Mouse (Mus musculus) embryonic fibroblast, embryonic 13.5 days (primary cell): ENCODE measurements around the gene Gabarap. TPM values are rescaled to one million over a fixed set of nuclear protein-coding genes. Genes with fewer than 3 reads are reported as not detected.
A peak's percentile ranks its signal among the peaks of the same experiment; 100 is the strongest.

Source experiments
- H3K27ac ChIP-seq: 2 replicates; pipeline ENCODE4 v1.5.1; 2012; ENCODE audit warnings: low read length, control low read depth, inconsistent platforms; ENCODE audit not compliant: insufficient read depth
- H3K4me1 ChIP-seq: 2 replicates; pipeline ENCODE4 v1.6.1; 2011; ENCODE audit warnings: low read length; ENCODE audit not compliant: control insufficient read depth, insufficient read depth
- H3K4me3 ChIP-seq: 2 replicates; pipeline ENCODE4 v1.5.1; 2011; ENCODE audit warnings: mild to moderate bottlenecking, control low read depth, low read length; ENCODE audit not compliant: insufficient read depth
- CTCF ChIP-seq: IDR thresholded peaks from 2 replicates; pipeline ENCODE4 v1.5.1; 2011; ENCODE audit warnings: mild to moderate bottlenecking, control low read depth, low read length, moderate library complexity, borderline replicate concordance; ENCODE audit not compliant: insufficient read depth
- POLR2A ChIP-seq: IDR thresholded peaks from 2 replicates; pipeline ENCODE4 v1.6.1; 2011; ENCODE audit warnings: low read depth, mild to moderate bottlenecking, control low read depth, low read length, moderate library complexity
- polyA plus RNA-seq: library from polyadenylated mRNA; stranded (reverse); fragments of >200 nt; gene quantifications from 2 replicates; pipeline ENCODE4 v1.2.4, GENCODE M21; 2011; ENCODE audit warnings: low read depth; ENCODE audit not compliant: missing spikeins, insufficient read length

Gene Gabarap
- polyA plus RNA-seq, 1 experiment, result 646 TPM

DNA sequence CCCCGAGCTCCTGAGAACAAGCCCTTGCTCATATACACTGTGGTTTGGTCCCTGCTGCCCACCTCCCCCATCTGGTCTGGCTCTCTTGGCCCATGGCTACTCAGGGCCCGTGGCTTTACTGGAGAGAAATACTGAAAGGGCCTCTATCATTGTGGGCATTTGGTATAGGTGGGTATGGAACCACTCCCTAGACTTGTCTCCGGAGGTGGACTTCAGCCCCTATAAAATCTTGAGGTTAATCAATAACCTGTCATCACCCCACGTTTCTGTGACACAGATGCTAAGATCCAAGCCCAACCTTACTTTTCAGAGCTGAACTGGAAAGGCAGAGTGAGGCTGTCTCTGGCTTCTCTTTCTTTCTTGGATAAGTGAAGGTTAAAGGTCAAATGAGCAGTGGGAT, 22.1 kb upstream of the Gabarap start:
- Histone ChIP-seq H3K4me1 (no peaks in the 10 kb centered on the region), H3K27ac (no peak overlapping the region), H3K4me3 (no peak overlapping the region)
- TF ChIP-seq CTCF (no peak), POLR2A (no peak)

DNA sequence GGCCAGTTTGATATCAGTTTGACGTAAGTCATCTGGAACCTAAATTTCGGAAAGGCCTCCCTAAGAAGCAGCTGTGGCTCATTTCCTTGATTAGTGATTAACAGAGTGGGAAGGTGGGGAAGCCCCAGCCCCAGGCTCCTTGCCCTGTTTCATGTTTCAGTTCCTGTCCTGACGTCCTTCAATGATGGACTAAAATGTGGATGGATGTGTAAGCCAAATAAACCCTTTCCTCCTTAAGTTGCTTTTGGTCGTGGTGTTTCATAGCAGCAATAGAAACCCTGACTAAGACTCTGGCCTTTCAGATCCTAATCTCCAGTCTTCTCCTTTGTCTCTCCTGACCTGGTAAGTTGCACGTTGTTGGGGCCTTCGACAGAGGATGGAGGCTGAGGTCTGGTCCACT, 20.7 kb upstream of the Gabarap start:
- no peak overlapping the region for H3K4me3 ChIP-seq
- TF ChIP-seq CTCF (no peak), POLR2A (no peak)
- H3K27ac ChIP-seq, result no peak overlapping the region
- H3K4me1 ChIP-seq, result no peaks in the 10 kb centered on the region

- H3K4me1 ChIP-seq, result no peaks in the 10 kb centered on the region
- no peak overlapping the region for H3K4me3 ChIP-seq
- no peak for TF ChIP-seq POLR2A
- TF ChIP-seq CTCF, result no peak
- no peak overlapping the region for H3K27ac ChIP-seq
These were observed 20.2 kb upstream of the Gabarap start for GRCm38 (mm10) chr11:69970775-69971174.

GRCm38 (mm10) chr11:69974907-69975306, 16.0 kb upstream of the Gabarap start:
- Histone ChIP-seq H3K27ac (no peak overlapping the region), H3K4me1 (no peaks in the 10 kb centered on the region), H3K4me3 (no peak overlapping the region)
- TF ChIP-seq POLR2A (no peak), CTCF (no peak)

DNA sequence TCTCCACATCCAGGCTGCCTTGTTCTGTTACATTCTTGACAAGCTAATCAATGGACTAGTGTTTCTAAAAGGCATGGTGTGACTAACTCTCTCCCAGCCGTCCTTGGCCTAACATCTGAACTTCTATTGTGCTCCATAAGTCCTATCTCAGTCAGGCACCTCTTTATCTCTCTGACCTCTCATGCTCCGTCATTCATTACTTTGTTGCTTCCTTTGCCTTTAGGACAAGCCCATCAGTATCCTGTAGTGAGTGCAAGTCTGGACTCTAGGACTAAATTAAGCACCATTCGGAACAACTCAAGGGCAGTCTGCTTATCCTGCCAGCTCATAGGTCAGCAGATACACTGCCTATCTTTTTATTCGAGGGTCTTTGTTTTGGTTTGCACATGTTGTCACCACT, 14.7 kb upstream of the Gabarap start:
- TF ChIP-seq POLR2A (no peak), CTCF (no peak)
- H3K27ac ChIP-seq, result no peak overlapping the region
- H3K4me3 ChIP-seq, result no peak overlapping the region
- no peaks in the 10 kb centered on the region for H3K4me1 ChIP-seq

DNA sequence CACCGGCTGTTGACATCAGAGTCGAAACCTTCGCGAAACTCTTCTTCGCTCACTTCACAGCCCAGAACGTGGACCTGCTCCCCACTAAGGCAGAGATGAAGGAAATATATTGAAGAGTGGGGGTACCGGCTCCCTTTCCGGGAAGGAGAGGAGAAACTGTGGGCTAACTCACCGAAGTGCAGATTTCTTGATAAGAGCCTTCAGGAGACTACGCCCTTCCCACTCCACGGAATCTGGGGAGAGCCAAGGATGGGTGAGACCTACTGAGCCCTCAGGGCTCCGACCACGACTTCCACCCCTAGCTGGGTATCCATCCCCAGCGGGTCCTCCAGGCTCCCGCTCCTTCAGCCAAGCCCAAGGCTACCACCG, 11.1 kb upstream of the Gabarap start:
- peak overlapping the region; percentile 91 for H3K27ac ChIP-seq
- no peak for TF ChIP-seq CTCF
- no peak for TF ChIP-seq POLR2A
- peak overlapping the region; percentile 94 for H3K4me3 ChIP-seq
- no peaks in the 10 kb centered on the region for H3K4me1 ChIP-seq

GRCm38 (mm10) chr11:69980196-69981140, 10.5 kb upstream of the Gabarap start:
- H3K27ac ChIP-seq, result peak overlapping the region; percentile 91
- peak overlapping the region; percentile 98 for H3K4me3 ChIP-seq
- TF ChIP-seq POLR2A, result peak; percentile 82
- no peak for TF ChIP-seq CTCF
- no peaks in the 10 kb centered on the region for H3K4me1 ChIP-seq

DNA sequence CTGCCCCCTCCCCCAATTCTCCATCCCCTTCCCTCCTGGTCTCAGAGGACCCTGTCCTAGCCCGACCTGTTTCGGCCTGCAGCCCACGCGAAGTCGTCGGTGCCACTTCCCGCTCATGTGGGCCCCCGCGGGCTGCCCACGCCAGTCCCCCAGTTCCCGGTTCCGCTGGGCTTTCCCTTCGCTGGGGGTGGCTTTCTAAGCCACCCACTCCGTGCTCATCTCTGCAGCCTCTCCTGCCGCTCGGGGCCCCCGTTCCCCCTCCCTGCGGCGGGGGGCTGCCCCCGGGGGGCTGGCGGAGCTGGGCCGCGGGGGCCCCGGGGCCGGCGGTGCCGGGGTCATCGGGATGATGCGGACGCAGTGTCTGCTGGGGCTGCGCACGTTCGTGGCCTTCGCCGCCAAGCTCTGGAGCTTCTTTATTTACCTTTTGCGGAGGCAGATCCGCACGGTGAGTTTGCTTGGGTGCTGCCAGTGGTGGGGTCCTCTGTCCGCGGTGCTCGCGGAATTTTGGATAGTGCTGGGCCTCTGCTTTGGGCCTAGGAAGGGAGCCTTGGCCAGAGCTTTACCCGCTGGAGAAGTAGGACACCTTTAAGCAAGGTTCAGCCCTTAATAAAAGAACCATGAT, 9.7 kb upstream of the Gabarap start, which contains the start of gene Ctdnep1:
Gene Ctdnep1 (plus strand): TSS at position 16 of the 622 bp plus-strand sequence.
- TF ChIP-seq POLR2A, result no peak; the same call in 1 of the 2 replicates
- H3K27ac ChIP-seq, result peak within 1 kb of the TSS; percentile 91
- H3K4me3 ChIP-seq, result peak within 1 kb of the TSS; percentile 98
- H3K4me1 ChIP-seq, result no peaks in the 10 kb centered on the region

DNA sequence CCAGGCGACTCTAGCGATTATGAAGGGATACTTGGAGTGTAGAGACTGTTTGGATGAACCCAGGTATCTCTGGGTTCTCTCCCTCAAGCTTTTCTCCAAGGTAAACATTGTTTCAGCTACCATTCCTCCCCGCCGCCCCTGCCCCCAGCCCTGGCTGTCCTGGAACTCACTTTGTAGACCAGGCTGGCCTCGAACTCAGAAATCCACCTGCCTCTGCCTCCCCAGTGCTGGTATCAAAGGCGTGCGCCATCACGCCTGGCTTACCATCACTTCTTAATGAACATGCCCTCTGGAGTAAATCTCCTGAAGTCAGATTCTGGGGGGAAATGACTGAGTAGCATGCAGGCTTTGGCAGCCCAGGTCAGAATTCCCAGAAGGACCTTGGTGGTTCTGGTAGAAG, 8.7 kb upstream of the Gabarap start, which contains the start of gene Elp5:
Gene Elp5 (minus strand): TSS at position 293 of the 400 bp plus-strand sequence.
- peak within 1 kb of the TSS; percentile 86 for H3K27ac ChIP-seq
- H3K4me1 ChIP-seq, result no peaks in the 10 kb centered on the region
- no peak for TF ChIP-seq CTCF
- TF ChIP-seq POLR2A, result no peak
- H3K4me3 ChIP-seq, result peak within 1 kb of the TSS; percentile 98

GRCm38 (mm10) chr11:69982877-69983276, 8.1 kb upstream of the Gabarap start:
- peak overlapping the region; percentile 98 for H3K4me3 ChIP-seq

More at GRCm38 (mm10) chr11:69982877-69983276, 8.1 kb upstream of the Gabarap start:
- no peak overlapping the region for H3K27ac ChIP-seq
- no peak for TF ChIP-seq CTCF
- no peak for TF ChIP-seq POLR2A
- no peaks in the 10 kb centered on the region for H3K4me1 ChIP-seq
